Mouse (Mus musculus) heart, embryonic 13.5 days (tissue): ENCODE data around the gene Gpr84. TPM values are rescaled to one million over a fixed set of nuclear protein-coding genes. Genes with fewer than 3 reads are reported as not detected.

Source experiments
- microRNA counts: library from miRNA; unstranded; fragments of <30 nt; microRNA quantifications from one replicate; lab custom pipeline; 2016
- microRNA-seq: library from miRNA; unstranded; fragments of <30 nt; microRNA quantifications from one replicate; pipeline ENCODE4, GENCODE M21; 2016
- polyA plus RNA-seq: library from polyadenylated mRNA; unstranded; fragments of >200 nt; fragmentation: Nextera tagmentation; extraction: Ambion mirVana; gene quantifications from 2 replicates; pipeline ENCODE4 v1.2.1, GENCODE M21; 2015

Gpr84 gene
- polyA plus RNA-seq, 1 experiment from 2014 or later = 0.28 TPM

MicroRNAs within 50 kb of the gene (microRNA counts, 519-probe panel; counts per million panel counts)
- microRNA mmu-miR-148b (lab: Ali Mortazavi, UCI) = 4,797 counts per million, percentile 82 among the panel's probes with 10 or more counts

Small RNAs within 50 kb of the gene (microRNA-seq; reads per million reads assigned to microRNA genes)
- gene Mir148b (146 reads per million, percentile 59 among the genes with 10 or more reads in this experiment), gene Mir6963 (2.9 reads per million, percentile 9 among the genes with 10 or more reads in this experiment)

Other genes starting within 250 kb of the Gpr84 start
- gene Smug1, start 143.5 kb downstream of the Gpr84 start, polyA plus RNA-seq = 15.8 and 16.2 TPM in 2 replicates
- 91.9 and 97.2 TPM in 2 replicates for gene Cbx5, start 70.8 kb downstream of the Gpr84 start, polyA plus RNA-seq
- 500 and 519 TPM in 2 replicates for gene Hnrnpa1, start 70.2 kb downstream of the Gpr84 start, polyA plus RNA-seq
- 7.2 and 8.2 TPM in 2 replicates for gene Nfe2, start 52.2 kb downstream of the Gpr84 start, polyA plus RNA-seq
- 163 and 178 TPM in 2 replicates for gene Copz1, start 37.9 kb downstream of the Gpr84 start, polyA plus RNA-seq
- 8.3 and 8.9 TPM in 2 replicates for gene Zfp385a, start 29.5 kb upstream of the Gpr84 start, polyA plus RNA-seq
- 76.4 and 78.0 TPM in 2 replicates for gene Itga5, start 56.2 kb upstream of the Gpr84 start, polyA plus RNA-seq
- 41.5 and 52.4 TPM in 2 replicates for gene Gtsf1, start 119.9 kb upstream of the Gpr84 start, polyA plus RNA-seq
- gene Gtsf2, start 137.9 kb upstream of the Gpr84 start, polyA plus RNA-seq = not detected in 2 replicates
- 1.9 and 2.0 TPM in 2 replicates for gene Nckap1l, start 143.2 kb upstream of the Gpr84 start, polyA plus RNA-seq
- gene Pde1b, start 192.4 kb upstream of the Gpr84 start, polyA plus RNA-seq = 2.7 and 4.2 TPM in 2 replicates
- gene Ppp1r1a, start 227.4 kb upstream of the Gpr84 start, polyA plus RNA-seq = 77.8 and 86.8 TPM in 2 replicates